Mouse (Mus musculus) thymus, postnatal 10 days (tissue): ENCODE data around the gene Aasdh.

ENCODE experiments used
- DNase-seq, 2 experiments: peaks; one replicate each; pipeline ENCODE4 v3.0.0; 2021; ENCODE audit warnings: low spot score in 2 of 2

The Aasdh gene

GRCm38 (mm10) chr5:76905405-76906154 is at the start of gene Aasdh:
Aasdh (minus strand) TSS chr5:76905514.
- peak; percentile 92 to 98 for DNase-seq

- DNase-seq: no peak
Observed at GRCm38 (mm10) chr5:76954271-76954900, 49.1 kb upstream of the Aasdh start.

GRCm38 (mm10) chr5:76953794-76954193 is 48.5 kb upstream of the Aasdh start:
- DNase-seq: no peak

- no peak for DNase-seq
Observed at GRCm38 (mm10) chr5:76952112-76953040, 47.1 kb upstream of the Aasdh start.

DNA sequence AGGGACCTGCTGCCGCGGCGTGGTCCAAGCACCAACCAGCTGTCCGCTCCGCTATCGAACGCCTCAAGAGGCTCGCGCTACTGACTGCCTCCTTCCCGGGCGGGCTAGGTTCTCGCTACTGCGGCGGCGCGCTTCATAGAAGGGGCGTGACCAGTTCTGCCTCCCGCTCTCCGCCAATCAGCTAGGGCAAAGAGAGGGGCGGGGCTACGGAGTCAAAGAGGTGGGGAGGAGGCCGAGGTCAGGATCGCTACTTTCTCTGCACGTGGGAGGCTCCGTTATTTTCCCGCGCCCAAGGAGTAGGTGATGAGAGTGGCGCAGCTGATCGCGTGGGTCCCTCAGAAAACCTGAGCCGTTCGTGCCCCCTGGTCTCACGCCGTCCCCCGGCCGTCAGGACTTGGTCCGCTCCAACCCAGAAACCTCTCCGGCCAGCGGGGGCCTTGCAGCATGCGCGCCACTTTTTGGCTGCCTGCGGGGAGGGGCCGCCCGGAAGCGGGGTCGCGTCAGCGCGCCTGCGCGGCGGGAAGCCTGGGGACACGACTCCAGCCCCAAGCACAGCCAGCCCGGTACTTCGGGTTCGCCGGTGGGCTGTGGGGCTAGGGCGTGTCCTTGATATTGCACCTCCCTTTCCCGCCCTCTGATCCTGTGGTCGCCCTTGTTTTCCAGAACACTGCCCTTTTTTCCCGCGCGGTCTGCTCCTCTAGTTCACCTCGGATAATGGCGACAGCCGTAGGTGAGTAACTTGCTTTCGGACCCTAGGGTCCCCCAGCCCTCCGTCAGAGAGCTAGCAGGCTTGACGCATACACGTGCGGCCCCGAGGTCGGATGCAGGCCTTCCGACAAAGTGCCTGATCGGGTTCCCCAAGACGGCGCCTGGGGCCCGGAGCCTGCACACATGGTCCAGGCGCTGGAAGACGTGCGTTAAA is 46.1 kb upstream of the Aasdh start, which contains the start of the genes Paics and Ppat:
Paics (plus strand) TSS at position 202 of the 922 bp plus-strand sequence.
Ppat (minus strand) TSS at position 473 of the 922 bp plus-strand sequence.
- DNase-seq: peak; percentile 98

GRCm38 (mm10) chr5:76950343-76951105 is 45.2 kb upstream of the Aasdh start:
- DNase-seq: peak in 1 of 2 experiments; percentile 28

DNA sequence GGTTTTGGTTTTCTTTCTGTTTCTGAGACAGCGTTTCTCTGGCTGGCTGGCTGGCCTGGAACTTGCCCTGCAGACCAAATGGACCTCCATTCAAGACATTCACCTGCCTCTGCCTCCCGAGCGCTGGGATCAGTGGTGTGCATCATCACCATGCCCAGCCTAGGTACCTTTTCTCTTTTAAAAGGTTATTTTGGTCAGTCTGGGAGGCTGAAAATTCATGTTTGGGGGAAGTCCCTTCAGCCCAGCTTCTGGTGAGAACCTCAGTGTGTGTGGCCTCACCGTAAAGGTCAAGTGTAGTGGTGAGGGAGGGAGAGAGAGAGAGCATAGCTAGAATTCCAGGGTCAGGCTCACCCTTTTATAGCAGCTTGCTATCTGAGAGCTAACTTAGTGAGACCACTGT is 42.4 kb upstream of the Aasdh start:
- DNase-seq: no peak

DNA sequence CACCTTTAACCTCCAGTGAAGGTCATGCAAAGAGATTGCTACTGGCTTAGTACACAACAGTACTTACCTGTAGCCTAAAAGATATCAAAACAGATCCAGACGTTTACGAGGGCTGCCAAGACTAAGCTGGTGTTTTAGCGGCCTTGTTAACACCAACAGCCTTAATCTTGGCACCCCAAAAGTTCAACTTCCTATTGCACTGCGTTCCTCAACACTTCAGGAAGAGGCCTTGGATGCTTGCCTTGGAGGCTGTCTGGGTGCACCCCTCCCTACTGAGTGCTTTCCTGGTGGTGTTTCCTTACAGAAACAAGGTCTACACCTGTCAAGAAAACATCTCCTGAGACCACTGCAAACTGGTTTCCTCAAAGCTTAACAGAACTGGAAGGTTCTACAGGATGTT is 41.8 kb upstream of the Aasdh start:
- no peak for DNase-seq

- DNase-seq: no peak
Observed at GRCm38 (mm10) chr5:76945678-76946033, 40.3 kb upstream of the Aasdh start.

- DNase-seq: no peak
Observed at GRCm38 (mm10) chr5:76944965-76945677, 39.8 kb upstream of the Aasdh start.

DNA sequence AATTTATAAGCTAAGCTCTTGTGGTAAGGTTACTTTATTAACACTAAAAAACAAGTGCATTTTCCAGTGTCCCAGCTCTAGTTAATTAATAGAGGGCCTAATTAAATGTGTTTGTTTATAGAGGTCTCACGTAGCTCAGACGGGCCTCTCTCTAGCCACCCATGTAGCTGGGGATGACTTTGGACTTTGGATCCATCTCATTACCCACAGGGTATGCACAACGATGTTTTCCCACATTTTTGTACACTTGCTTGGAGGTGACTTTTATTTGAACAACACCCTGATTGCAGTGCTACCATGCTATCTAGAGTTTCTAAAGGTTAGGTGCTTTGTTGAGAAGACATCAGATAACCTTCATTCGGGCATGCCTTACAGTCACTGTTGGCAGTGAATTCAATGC is 37.2 kb upstream of the Aasdh start:
- DNase-seq: no peak

- no peak for DNase-seq
Observed at GRCm38 (mm10) chr5:76941975-76942374, 36.7 kb upstream of the Aasdh start.

GRCm38 (mm10) chr5:76939717-76940116 is 34.4 kb upstream of the Aasdh start:
- DNase-seq: no peak

- no peak for DNase-seq
Observed at GRCm38 (mm10) chr5:76929180-76929877, 24.0 kb upstream of the Aasdh start.

GRCm38 (mm10) chr5:76928124-76928832 is 23.0 kb upstream of the Aasdh start:
- no peak for DNase-seq

GRCm38 (mm10) chr5:76924296-76924695 is 19.0 kb upstream of the Aasdh start:
- DNase-seq: no peak

DNA sequence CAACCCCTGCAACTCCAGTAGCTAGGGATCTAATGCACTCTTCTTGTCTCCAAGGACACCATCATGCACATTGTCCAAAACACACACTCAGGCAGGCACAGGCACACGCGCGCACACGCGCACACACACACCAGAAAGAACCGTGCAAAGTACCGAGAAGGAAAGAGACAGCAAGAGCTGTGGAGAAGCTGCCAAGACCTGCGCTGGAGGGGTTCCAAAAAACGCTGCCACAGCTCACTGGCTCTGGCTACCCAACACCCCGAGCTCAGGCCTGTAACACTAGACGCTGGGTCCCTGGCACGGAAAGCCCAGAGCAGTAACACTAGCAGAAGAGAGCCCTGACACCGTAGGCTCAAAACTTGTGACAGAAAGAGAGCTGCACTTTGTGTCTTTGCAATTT is 18.1 kb upstream of the Aasdh start:
- DNase-seq: no peak

GRCm38 (mm10) chr5:76922833-76923232 is 17.5 kb upstream of the Aasdh start:
- no peak for DNase-seq
